Mouse (Mus musculus) liver, embryonic 14.5 days (tissue): ENCODE data around the gene Cd72. TPM values are rescaled to one million over a fixed set of nuclear protein-coding genes. Genes with fewer than 3 reads are reported as not detected.
A peak's percentile ranks its signal among the peaks of the same experiment; 100 is the strongest.
"Not testable (repeated sequence)": the region's sequence is repeated elsewhere in the genome, so short reads cannot be mapped to it uniquely, and the experiment has no call there.

Source experiments
- ATAC-seq: fragments of 200-750 bp; cut with Nextera tagmentation; 2 replicates; pipeline ENCODE4 v1.8.0; 2017; ENCODE audit warnings: moderate number of reproducible peaks, mild to moderate bottlenecking, moderate library complexity; ENCODE audit not compliant: insufficient read depth
- DNase-seq, 3 experiments: peaks; one replicate each; pipeline ENCODE4 v3.0.0-alpha.2; 2012 to 2013; ENCODE audit warnings: low read depth in 3 of 3, low spot score in 3 of 3
- H3K27ac ChIP-seq: fragments of 300-500 bp; sonication (generic); 2 replicates; pipeline ENCODE4 v1.5.1; 2014; ENCODE audit warnings: moderate library complexity, mild to moderate bottlenecking, control low read depth, inconsistent platforms
- H3K27me3 ChIP-seq: fragments of 300-500 bp; sonication (generic); 2 replicates; pipeline ENCODE4 v1.6.1; 2014; ENCODE audit warnings: mild to moderate bottlenecking, low read length, moderate library complexity; ENCODE audit not compliant: control insufficient read depth, insufficient read depth
- H3K36me3 ChIP-seq: fragments of 300-500 bp; sonication (generic); replicated peaks from 2 replicates; pipeline ENCODE4 v1.6.1; 2014; ENCODE audit warnings: low read depth; ENCODE audit not compliant: control insufficient read depth, insufficient read depth
- H3K4me1 ChIP-seq, 2 experiments: fragments of 200-500 bp in 1 of 2; fragments of 300-500 bp in 1 of 2; sonication (generic) in 1 of 2; replicated peaks; 2 replicates each; pipeline ENCODE4 v1.6.1; 2012 to 2014; ENCODE audit warnings: antibody characterized with exemption in 1 of 2, inconsistent platforms in 1 of 2, low read length in 1 of 2; ENCODE audit not compliant: control insufficient read depth in 2 of 2, insufficient read depth in 2 of 2
- H3K4me2 ChIP-seq: fragments of 300-500 bp; sonication (generic); 2 replicates; pipeline ENCODE4 v1.6.1; 2014; ENCODE audit warnings: low read depth, mild to moderate bottlenecking, control low read depth, moderate library complexity
- H3K4me3 ChIP-seq, 2 experiments: fragments of 200-500 bp in 1 of 2; fragments of 300-500 bp in 1 of 2; sonication (generic) in 1 of 2; 2 replicates each; pipeline ENCODE4 v1.5.1; 2012 to 2014; ENCODE audit warnings: low read depth in 2 of 2, low read length in 2 of 2, mild to moderate bottlenecking in 2 of 2, control low read depth in 1 of 2, inconsistent platforms in 1 of 2, moderate library complexity in 1 of 2; ENCODE audit not compliant: insufficient read depth in 1 of 2
- H3K9ac ChIP-seq: fragments of 300-500 bp; sonication (generic); replicated peaks from 2 replicates; pipeline ENCODE4 v1.6.1; 2014; ENCODE audit warnings: mild to moderate bottlenecking, control low read depth, moderate library complexity
- H3K9me3 ChIP-seq: fragments of 300-500 bp; sonication (generic); 2 replicates; pipeline ENCODE4 v1.6.1; 2016; ENCODE audit warnings: low read length, mixed read lengths; ENCODE audit not compliant: control insufficient read depth
- CTCF ChIP-seq: IDR thresholded peaks from 2 replicates; pipeline ENCODE4 v1.5.1; 2016; ENCODE audit warnings: antibody characterized with exemption, low read depth, control low read depth
- EP300 ChIP-seq: IDR thresholded peaks from 2 replicates; pipeline ENCODE4 v1.6.1; 2016; ENCODE audit warnings: antibody characterized with exemption, low read depth
- WGBS: fragments of 180-500 bp; shearing (Covaris S2); extraction: QIAGEN DNeasy Blood & Tissue Kit; methylation state at CpG from one replicate; pipeline ENCODE4 v1.1.7; 2014; ENCODE audit not compliant: insufficient replicate concordance; 5-methylcytosine and 5-hydroxymethylcytosine counted together
- polyA plus RNA-seq, 2 experiments: library from polyadenylated mRNA; depleted of rRNA in 1 of 2; stranded (reverse) in 1 of 2; unstranded in 1 of 2; fragments of >200 nt; fragmentation: Nextera tagmentation in 1 of 2; extraction: Ambion mirVana in 1 of 2; gene quantifications; 2 replicates each; pipeline versions ENCODE4 v1.2.1 to v1.2.3; 2012 to 2014

Gene Cd72
- polyA plus RNA-seq, 2 experiments = 0.31 to 0.74 TPM

GRCm38 (mm10) chr4:43485666-43486065 is 31.2 kb upstream of the Cd72 start:
- H3K27me3 ChIP-seq, DNase-seq, H3K36me3 ChIP-seq, H3K9me3 ChIP-seq, H3K9ac ChIP-seq, H3K4me3 ChIP-seq, H3K27ac ChIP-seq, H3K4me2 ChIP-seq, ATAC-seq, H3K4me1 ChIP-seq: not testable (repeated sequence)
- 65% methylated on average over 5 of the region's 5 CpGs for WGBS
- TF ChIP-seq CTCF = peak; percentile 30; the same call in 1 of the 2 replicates

- H3K4me1 ChIP-seq = peaks cover 0 to 7% of the 10 kb centered on the region in 2 experiments; a peak in 1 of 4 replicates
- no peak within 1 kb of the TSS for H3K27ac ChIP-seq
- H3K36me3 ChIP-seq = no peaks in the 10 kb centered on the region
- WGBS = 43% methylated on average over 12 of the region's 12 CpGs
- no peaks in the 10 kb centered on the region for H3K9me3 ChIP-seq
- no peak within 1 kb of the TSS for H3K4me2 ChIP-seq
- no peak within 1 kb of the TSS for H3K4me3 ChIP-seq
- TF ChIP-seq EP300 (no peak), CTCF (no peak)
- no peak for DNase-seq
- H3K27me3 ChIP-seq = no peaks in the 10 kb centered on the region
- no peak for ATAC-seq
- no peak within 1 kb of the TSS for H3K9ac ChIP-seq
Observed at GRCm38 (mm10) chr4:43483535-43484091, 29.2 kb upstream of the Cd72 start, which contains the start of gene Sit1. Gene Sit1 (minus strand): TSS chr4:43483734.

GRCm38 (mm10) chr4:43482591-43482990 is 28.2 kb upstream of the Cd72 start:
- Histone ChIP-seq H3K4me1 (peaks cover 0 to 13% of the 10 kb centered on the region in 2 experiments; a peak in 2 of 4 replicates), H3K9ac (no peak overlapping the region), H3K36me3 (no peaks in the 10 kb centered on the region), H3K9me3 (no peaks in the 10 kb centered on the region), H3K4me3 (no peak overlapping the region), H3K4me2 (no peak overlapping the region), H3K27me3 (no peaks in the 10 kb centered on the region), H3K27ac (no peak overlapping the region)
- WGBS = 51% methylated on average over 10 of the region's 10 CpGs
- DNase-seq = no peak
- TF ChIP-seq EP300 = no peak
- TF ChIP-seq CTCF = no peak
- ATAC-seq = no peak

- Histone ChIP-seq H3K9me3 (no peaks in the 10 kb centered on the region), H3K27me3 (no peaks in the 10 kb centered on the region), H3K9ac (no peak overlapping the region), H3K4me2 (no peak overlapping the region), H3K4me1 (peaks cover 0 to 13% of the 10 kb centered on the region in 2 experiments; a peak in 2 of 4 replicates), H3K36me3 (no peaks in the 10 kb centered on the region), H3K27ac (no peak overlapping the region), H3K4me3 (no peak overlapping the region)
- TF ChIP-seq EP300 (no peak), CTCF (no peak)
- WGBS = 33% methylated on average over 7 of the region's 7 CpGs
- no peak for ATAC-seq
- no peak for DNase-seq
Observed at GRCm38 (mm10) chr4:43481894-43482456, 27.5 kb upstream of the Cd72 start.

GRCm38 (mm10) chr4:43480985-43481384 is 26.6 kb upstream of the Cd72 start:
- Histone ChIP-seq H3K9ac (no peak overlapping the region), H3K27ac (no peak overlapping the region), H3K27me3 (no peaks in the 10 kb centered on the region), H3K4me1 (peaks cover 0 to 13% of the 10 kb centered on the region in 2 experiments; a peak in 2 of 4 replicates), H3K4me2 (no peak overlapping the region), H3K4me3 (no peak overlapping the region), H3K36me3 (no peaks in the 10 kb centered on the region), H3K9me3 (no peaks in the 10 kb centered on the region)
- DNase-seq = no peak
- no peak for TF ChIP-seq CTCF
- TF ChIP-seq EP300 = no peak
- no peak for ATAC-seq
- 66% methylated on average over 5 of the region's 5 CpGs for WGBS
